In genomic region chr1:161037599-161037998, GRCm38 (mm10) we compare ENCODE assay signal across 9 mouse cellular contexts. TPM values are rescaled to one million over a fixed set of nuclear protein-coding genes. Genes with fewer than 3 reads are reported as not detected.
DNase-seq lines count a peak whose midpoint lies in the region; ATAC-seq lines count a peak whose summit lies in the region.
"Had no signal": no experiment of that assay in that cellular context is flagged by ENCODE, and none has a peak within 500 bp of the region (broad histone marks: within the 10 kb centered on the region; RNA-seq: fewer than 3 reads in every experiment).

No protein-coding gene starts in this region.

- H3K9me3 ChIP-seq in heart, embryonic 14.5 days (ENCODE audit: control insufficient read depth, low read length), result no peaks in the 10 kb centered on the region
- no peaks in the 10 kb centered on the region for H3K9me3 ChIP-seq in hindbrain, embryonic 13.5 days
- H3K9me3 ChIP-seq in midbrain, embryonic 14.5 days (ENCODE audit: control insufficient read depth, low read length), result no peaks in the 10 kb centered on the region

- H3K4me3 ChIP-seq in heart, embryonic 14.5 days (ENCODE audit: control insufficient read depth in 1 of 2, insufficient read depth in 1 of 2, low read depth in 1 of 2, low read length in 2 of 2), result peak overlapping the region in 1 of 2 experiments; percentile 68; a peak in 2 of 4 replicates
- H3K4me3 ChIP-seq in hindbrain, embryonic 13.5 days, result peak overlapping the region; percentile 33
- H3K4me3 ChIP-seq in midbrain, embryonic 14.5 days (replicated peaks; ENCODE audit: low read depth, low read length), result peak overlapping the region; percentile 85

- H3K27ac ChIP-seq in heart, embryonic 14.5 days (replicated peaks in 1 of 2; ENCODE audit: control insufficient read depth in 1 of 2, insufficient read depth in 1 of 2, low read depth in 2 of 2, low read length in 2 of 2), result no peak overlapping the region
- no peak overlapping the region for H3K27ac ChIP-seq in hindbrain, embryonic 13.5 days
- H3K27ac ChIP-seq in midbrain, embryonic 14.5 days (replicated peaks; ENCODE audit: low read depth, low read length), result no peak overlapping the region

- H3K36me3 ChIP-seq in heart, embryonic 14.5 days (ENCODE audit: control insufficient read depth, insufficient read depth, low read length), result peaks cover 47% of the 10 kb centered on the region
- peaks cover 42% of the 10 kb centered on the region for H3K36me3 ChIP-seq in hindbrain, embryonic 13.5 days
- peaks cover 60% of the 10 kb centered on the region for H3K36me3 ChIP-seq in midbrain, embryonic 14.5 days (ENCODE audit: control insufficient read depth, insufficient read depth, low read length)

- H3K4me2 ChIP-seq in heart, embryonic 14.5 days (ENCODE audit: low read length), result peak overlapping the region; percentile 87
- H3K4me2 ChIP-seq in hindbrain, embryonic 13.5 days, result peak overlapping the region; percentile 88
- peak overlapping the region; percentile 92 for H3K4me2 ChIP-seq in midbrain, embryonic 14.5 days (ENCODE audit: low read length)

- ATAC-seq in heart, embryonic 14.5 days (ENCODE audit: insufficient number of reproducible peaks, insufficient read depth, low FRiP score, low read depth), result no peak
- no peak for ATAC-seq in hindbrain, embryonic 13.5 days (ENCODE audit: low FRiP score)
- no peak for ATAC-seq in midbrain, embryonic 14.5 days (ENCODE audit: low FRiP score, low TSS enrichment)
- ATAC-seq in cerebellum, adult (ENCODE audit: insufficient number of reproducible peaks, low FRiP score, low TSS enrichment), result no peak

- 40% methylated on average over 3 of the region's 3 CpGs for WGBS in heart, embryonic 14.5 days
- WGBS in hindbrain, embryonic 13.5 days, result 31% methylated on average over 3 of the region's 3 CpGs
- WGBS in midbrain, embryonic 14.5 days, result 23% methylated on average over 3 of the region's 3 CpGs

- H3K4me1 ChIP-seq in heart, embryonic 14.5 days (ENCODE audit: control insufficient read depth in 2 of 2, insufficient read depth in 2 of 2, low read length in 2 of 2), result peaks cover 0 to 18% of the 10 kb centered on the region in 2 experiments; a peak in 3 of 4 replicates
- peaks cover 38% of the 10 kb centered on the region for H3K4me1 ChIP-seq in hindbrain, embryonic 13.5 days (replicated peaks)
- peaks cover 25% of the 10 kb centered on the region for H3K4me1 ChIP-seq in midbrain, embryonic 14.5 days (ENCODE audit: control insufficient read depth, insufficient read depth, low read length)

- peak overlapping the region; percentile 49 for H3K9ac ChIP-seq in heart, embryonic 14.5 days (ENCODE audit: low read length)
- peak overlapping the region; percentile 67; the same call in 1 of the 2 replicates for H3K9ac ChIP-seq in hindbrain, embryonic 13.5 days
- peak overlapping the region; percentile 38 for H3K9ac ChIP-seq in midbrain, embryonic 14.5 days (replicated peaks; ENCODE audit: low read length)

- no peaks in the 10 kb centered on the region for H3K27me3 ChIP-seq in heart, embryonic 14.5 days (ENCODE audit: control insufficient read depth, insufficient read depth, low read length)
- no peaks in the 10 kb centered on the region for H3K27me3 ChIP-seq in hindbrain, embryonic 13.5 days
- no peaks in the 10 kb centered on the region for H3K27me3 ChIP-seq in midbrain, embryonic 14.5 days (ENCODE audit: control insufficient read depth, insufficient read depth, low read length)

- DNase-seq in heart, adult 9 months (ENCODE audit: low spot score in 2 of 2), result no peak
- DNase-seq in MEL-GATA-1-ER (ENCODE audit: extremely low read depth, low read depth), result peak; percentile 32
- no peak for DNase-seq in midbrain, embryonic 14.5 days
- DNase-seq in natural killer cell, adult 2 months (ENCODE audit: low spot score in 2 of 2), result no peak
- no peak for DNase-seq in layer of hippocampus, adult 9-10 months (ENCODE audit: low spot score)
- DNase-seq: gastrocnemius, postnatal 36 days had no signal

RNA-seq across cellular contexts. Expression of gene Zbtb37, which starts 3.0 kb away (rescaled TPM):
- 9.4 and 9.7 TPM in 2 replicates for polyA plus RNA-seq in heart, embryonic 14.5 days (2014; fragmentation: Nextera tagmentation; extraction: Ambion mirVana)
- polyA plus RNA-seq in hindbrain, embryonic 13.5 days (2015; fragmentation: Nextera tagmentation; extraction: Ambion mirVana), result 10.7 and 11.5 TPM in 2 replicates
- polyA plus RNA-seq in midbrain, embryonic 14.5 days (2014; fragmentation: Nextera tagmentation; extraction: Ambion mirVana), result 18.4 and 23.7 TPM in 2 replicates

RNA-seq across cellular contexts. Expression of gene Dars2, which starts 32.9 kb away (rescaled TPM):
- polyA plus RNA-seq in heart, embryonic 14.5 days (2014; fragmentation: Nextera tagmentation; extraction: Ambion mirVana), result 27.4 and 34.0 TPM in 2 replicates
- polyA plus RNA-seq in hindbrain, embryonic 13.5 days (2015; fragmentation: Nextera tagmentation; extraction: Ambion mirVana), result 26.2 and 28.4 TPM in 2 replicates
- 21.1 and 29.5 TPM in 2 replicates for polyA plus RNA-seq in midbrain, embryonic 14.5 days (2014; fragmentation: Nextera tagmentation; extraction: Ambion mirVana)

RNA-seq across cellular contexts. Expression of gene Cenpl, which starts 32.9 kb away (rescaled TPM):
- 16.6 and 19.0 TPM in 2 replicates for polyA plus RNA-seq in heart, embryonic 14.5 days (2014; fragmentation: Nextera tagmentation; extraction: Ambion mirVana)
- 13.1 and 13.2 TPM in 2 replicates for polyA plus RNA-seq in hindbrain, embryonic 13.5 days (2015; fragmentation: Nextera tagmentation; extraction: Ambion mirVana)
- polyA plus RNA-seq in midbrain, embryonic 14.5 days (2014; fragmentation: Nextera tagmentation; extraction: Ambion mirVana), result 9.6 and 12.5 TPM in 2 replicates

RNA-seq across cellular contexts. Expression of gene Serpinc1, which starts 59.2 kb away (rescaled TPM):
- polyA plus RNA-seq in heart, embryonic 14.5 days (2014; fragmentation: Nextera tagmentation; extraction: Ambion mirVana), result 1.4 and 1.8 TPM in 2 replicates
- 3.7 and 3.9 TPM in 2 replicates for polyA plus RNA-seq in hindbrain, embryonic 13.5 days (2015; fragmentation: Nextera tagmentation; extraction: Ambion mirVana)
- polyA plus RNA-seq in midbrain, embryonic 14.5 days (2014; fragmentation: Nextera tagmentation; extraction: Ambion mirVana), result 2.9 and 3.1 TPM in 2 replicates
